Mouse (Mus musculus): Measurements from ENCODE around the gene Mymx.

Gene Mymx

DNA sequence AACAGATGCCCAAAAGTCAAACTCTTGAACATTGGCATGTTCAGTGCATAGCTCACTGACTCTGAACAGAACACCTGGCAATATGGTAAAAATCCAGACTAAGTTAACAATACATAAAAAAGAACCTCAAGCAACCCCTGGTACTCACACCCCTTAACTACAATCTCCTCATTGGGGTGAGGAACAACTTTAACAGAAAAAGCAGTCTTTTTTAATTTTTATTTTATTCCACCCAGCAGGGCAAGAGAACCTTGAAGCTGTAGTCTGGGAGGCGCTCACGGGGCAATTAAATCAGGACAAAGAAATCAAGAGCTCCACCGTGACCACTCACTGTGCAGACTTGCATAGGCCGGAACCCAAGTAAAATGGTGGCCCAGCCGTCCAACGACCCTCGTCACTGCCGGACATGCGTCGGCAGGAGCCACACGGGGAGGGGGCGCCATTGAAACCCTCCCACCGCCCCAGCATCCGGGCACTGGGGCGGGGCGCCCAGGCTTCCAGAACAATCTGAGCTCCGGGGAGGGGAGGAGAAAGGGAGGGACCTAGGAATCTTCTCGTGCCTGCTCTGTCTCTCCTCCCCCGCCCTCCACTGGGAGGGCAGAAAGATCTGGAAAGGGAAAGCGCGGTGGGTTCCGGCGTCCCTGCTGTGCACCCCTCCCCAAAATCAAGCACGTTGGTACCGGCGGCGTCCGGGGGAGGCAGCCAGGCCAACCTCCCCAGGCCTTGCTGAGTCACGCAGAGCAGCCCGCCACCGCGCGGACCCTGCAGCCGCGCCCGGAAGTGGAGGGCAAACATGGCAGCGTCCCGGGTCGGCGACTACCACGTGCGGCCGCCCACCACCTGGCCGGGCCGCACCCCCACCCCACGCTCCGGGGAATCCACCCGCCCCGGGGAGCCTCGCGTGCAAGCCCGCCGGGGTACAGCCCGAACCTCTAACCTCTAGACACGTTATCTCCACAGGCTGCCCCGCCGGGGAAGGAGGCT, 29.5 kb downstream of the Mymx start:
- WGBS, result under 1% methylated on average over 57 of the region's 57 CpGs

DNA sequence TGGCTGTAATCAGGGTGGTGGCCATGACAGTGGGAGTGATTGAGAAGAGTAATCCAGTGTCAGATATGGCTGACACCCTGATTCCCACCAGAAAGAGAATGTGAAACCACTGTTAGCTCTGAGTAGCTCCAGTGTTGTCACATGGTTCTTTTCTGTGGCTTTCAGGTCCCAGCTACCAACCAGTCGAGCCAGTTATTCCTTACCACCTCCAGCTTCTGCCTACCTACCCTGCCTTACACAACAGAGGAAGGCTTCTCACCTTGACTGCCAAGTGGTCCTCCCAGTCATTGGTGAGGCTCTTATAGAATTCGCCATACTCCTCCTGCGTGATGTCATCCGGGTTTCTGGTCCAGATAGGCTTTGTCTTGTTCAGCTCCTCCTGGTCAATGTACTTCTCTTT, 31.9 kb downstream of the Mymx start:
- 52% methylated on average over 4 of the region's 4 CpGs for WGBS

DNA sequence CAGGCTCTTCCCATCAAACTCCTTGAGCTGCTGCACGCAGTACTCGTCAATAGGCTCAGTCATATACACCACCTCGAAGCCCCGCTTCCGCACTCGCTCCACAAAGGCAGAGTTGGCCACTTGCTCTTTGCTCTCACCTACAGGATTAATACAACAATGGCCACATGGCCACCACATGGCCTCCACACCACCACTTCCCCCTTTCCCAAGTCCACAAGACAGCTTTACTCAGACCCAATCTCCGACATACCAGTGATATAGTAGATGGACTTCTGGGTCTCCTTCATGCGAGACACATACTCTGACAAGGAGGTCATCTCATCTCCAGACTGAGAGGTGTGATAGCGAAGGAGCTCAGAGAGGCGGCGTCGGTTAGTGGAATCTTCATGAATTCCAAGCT, 32.9 kb downstream of the Mymx start:
- 75% methylated on average over 12 of the region's 12 CpGs for WGBS

DNA sequence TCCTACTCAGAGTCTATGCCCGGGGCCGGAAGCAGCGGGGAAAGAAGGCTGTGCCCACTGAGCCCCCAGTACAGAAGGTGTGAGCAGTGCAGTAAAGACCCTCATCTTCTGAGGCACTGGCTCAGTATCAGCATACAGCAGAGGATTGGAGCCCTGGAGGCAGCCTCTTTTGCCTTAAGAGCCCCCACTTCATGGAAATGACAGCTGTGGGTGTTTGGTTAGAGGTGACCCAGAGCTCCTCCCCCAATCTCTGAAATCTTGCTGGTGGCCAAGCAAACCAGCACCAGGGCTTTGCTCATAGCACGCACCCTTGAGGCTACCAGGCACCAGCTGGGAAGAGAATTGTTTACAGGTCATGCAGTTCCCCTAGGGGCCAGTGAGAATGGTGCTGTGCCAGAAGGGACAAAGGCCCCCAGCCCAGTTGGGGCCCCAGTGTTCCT, 34.7 kb downstream of the Mymx start:
- 25% methylated on average over 4 of the region's 4 CpGs for WGBS

DNA sequence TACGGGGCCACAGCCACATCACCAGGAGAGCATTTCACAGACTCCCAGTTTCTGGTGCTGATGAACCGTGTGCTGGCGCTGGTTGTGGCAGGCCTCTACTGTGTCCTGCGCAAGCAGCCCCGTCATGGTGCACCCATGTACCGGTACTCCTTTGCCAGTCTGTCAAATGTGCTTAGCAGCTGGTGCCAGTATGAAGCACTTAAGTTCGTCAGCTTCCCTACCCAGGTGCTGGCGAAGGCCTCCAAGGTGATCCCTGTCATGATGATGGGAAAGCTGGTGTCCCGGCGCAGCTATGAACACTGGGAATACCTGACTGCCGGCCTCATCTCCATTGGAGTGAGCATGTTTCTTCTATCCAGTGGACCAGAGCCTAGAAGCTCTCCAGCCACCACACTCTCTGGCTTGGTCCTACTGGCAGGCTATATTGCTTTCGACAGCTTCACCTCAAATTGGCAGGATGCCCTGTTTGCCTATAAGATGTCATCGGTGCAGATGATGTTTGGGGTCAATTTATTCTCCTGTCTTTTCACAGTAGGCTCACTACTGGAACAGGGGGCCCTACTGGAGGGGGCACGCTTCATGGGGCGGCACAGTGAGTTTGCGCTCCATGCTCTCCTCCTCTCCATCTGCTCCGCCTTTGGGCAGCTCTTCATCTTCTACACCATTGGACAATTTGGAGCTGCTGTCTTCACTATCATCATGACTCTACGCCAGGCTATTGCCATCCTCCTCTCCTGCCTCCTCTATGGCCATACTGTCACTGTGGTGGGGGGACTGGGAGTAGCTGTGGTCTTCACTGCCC, 35.3 kb downstream of the Mymx start:
- WGBS, result 44% methylated on average over 18 of the region's 18 CpGs

DNA sequence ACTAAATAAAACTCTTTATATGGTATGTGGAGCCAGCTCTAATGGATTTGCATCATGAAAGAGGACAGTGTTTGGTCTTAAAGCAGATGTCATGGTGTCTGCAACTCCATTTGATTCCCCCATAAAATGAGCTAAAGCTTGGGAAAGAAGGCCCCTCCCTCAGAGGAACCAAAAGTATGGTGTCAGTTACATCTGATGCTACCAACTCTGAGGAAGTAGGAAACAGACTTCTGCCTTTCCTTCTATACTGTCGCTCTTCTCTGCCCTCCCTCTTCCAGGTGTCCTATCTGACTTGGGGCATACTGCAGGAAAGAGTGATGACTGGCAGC, 35.9 kb downstream of the Mymx start:
- 84% methylated on average over 1 of the region's 1 CpGs for WGBS

- 92% methylated on average over 11 of the region's 11 CpGs for WGBS
Measured at GRCm38 (mm10) chr17:45565103-45565502, 36.8 kb downstream of the Mymx start.

GRCm38 (mm10) chr17:45564531-45565084, 37.3 kb downstream of the Mymx start:
- 11% methylated on average over 18 of the region's 18 CpGs for WGBS

DNA sequence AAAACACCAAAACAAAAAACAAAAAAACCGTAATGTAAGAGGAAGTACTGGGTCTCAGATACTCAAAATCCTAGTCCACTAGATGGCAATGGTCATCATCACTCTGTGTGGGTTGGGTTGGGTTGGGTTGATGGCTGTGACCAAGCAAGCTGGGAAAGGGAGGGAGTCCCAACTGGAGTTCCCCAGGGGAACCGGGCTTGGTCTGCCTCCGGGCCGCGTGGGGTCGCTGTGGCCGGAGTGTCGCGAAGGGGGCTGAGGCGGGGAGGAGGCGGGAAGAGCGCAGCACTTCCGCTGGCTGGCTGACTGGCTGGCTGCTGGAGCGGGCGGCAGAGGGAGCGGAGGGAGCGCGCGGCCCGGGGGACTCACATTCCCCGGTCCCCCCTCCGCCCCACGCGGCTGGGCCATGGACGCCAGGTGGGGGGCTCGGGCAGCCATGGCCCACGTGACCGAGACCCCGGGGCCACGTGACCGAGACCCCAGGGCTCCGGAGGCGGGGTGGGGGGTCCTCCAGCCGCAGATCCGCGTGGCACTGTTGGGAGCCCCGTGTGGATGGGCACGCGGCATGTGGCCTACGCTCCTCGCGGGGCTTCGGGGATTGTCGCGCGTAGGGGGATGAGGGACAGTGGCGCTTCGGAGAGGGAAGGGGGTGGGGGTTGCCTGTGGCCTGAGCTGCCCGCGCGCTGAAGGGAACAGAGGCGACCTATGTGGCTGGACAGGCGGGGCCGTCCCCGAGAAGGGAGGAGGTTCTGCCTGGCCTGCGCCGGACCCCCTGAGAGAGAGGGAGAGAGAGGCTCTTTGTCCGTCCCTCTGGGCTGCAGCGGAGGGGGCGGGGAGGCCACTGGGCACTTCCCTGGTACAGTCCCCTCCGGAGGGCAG, 38.0 kb downstream of the Mymx start, which contains the start of gene Slc35b2:
TSS of gene Slc35b2 (plus strand) at position 220 of the 876 bp plus-strand sequence.
- WGBS, result 2% methylated on average over 59 of the region's 61 CpGs

- 77% methylated on average over 12 of the region's 12 CpGs for WGBS
Measured at GRCm38 (mm10) chr17:45563216-45563615, 38.7 kb downstream of the Mymx start.

- 95% methylated on average over 15 of the region's 15 CpGs for WGBS
Measured at GRCm38 (mm10) chr17:45559732-45560525, 42.0 kb downstream of the Mymx start.

- 63% methylated on average over 16 of the region's 16 CpGs for WGBS
Measured at GRCm38 (mm10) chr17:45557998-45558862, 43.7 kb downstream of the Mymx start.

- 79% methylated on average over 7 of the region's 7 CpGs for WGBS
Measured at GRCm38 (mm10) chr17:45557246-45557824, 44.6 kb downstream of the Mymx start.

GRCm38 (mm10) chr17:45556514-45557245, 45.2 kb downstream of the Mymx start:
- WGBS, result 77% methylated on average over 3 of the region's 3 CpGs

DNA sequence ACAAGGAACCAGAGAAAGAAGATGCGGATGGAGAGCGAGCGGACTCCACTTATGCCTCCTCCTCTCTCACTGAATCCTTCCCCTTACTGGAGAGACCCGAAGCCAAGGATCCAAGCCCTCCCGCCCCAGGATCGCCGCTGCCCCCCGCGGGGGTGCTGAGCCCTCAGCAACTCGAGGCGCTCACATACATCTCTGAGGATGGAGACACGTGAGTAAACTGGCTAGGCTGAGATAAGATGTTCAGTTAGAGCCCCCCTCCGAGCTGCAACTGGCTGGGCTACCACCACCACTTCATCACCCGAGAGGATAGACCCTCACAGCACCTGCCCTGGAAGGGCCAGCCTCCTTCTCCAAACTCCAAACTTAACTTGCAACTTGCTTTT, 45.8 kb downstream of the Mymx start:
- 4% methylated on average over 14 of the region's 14 CpGs for WGBS

DNA sequence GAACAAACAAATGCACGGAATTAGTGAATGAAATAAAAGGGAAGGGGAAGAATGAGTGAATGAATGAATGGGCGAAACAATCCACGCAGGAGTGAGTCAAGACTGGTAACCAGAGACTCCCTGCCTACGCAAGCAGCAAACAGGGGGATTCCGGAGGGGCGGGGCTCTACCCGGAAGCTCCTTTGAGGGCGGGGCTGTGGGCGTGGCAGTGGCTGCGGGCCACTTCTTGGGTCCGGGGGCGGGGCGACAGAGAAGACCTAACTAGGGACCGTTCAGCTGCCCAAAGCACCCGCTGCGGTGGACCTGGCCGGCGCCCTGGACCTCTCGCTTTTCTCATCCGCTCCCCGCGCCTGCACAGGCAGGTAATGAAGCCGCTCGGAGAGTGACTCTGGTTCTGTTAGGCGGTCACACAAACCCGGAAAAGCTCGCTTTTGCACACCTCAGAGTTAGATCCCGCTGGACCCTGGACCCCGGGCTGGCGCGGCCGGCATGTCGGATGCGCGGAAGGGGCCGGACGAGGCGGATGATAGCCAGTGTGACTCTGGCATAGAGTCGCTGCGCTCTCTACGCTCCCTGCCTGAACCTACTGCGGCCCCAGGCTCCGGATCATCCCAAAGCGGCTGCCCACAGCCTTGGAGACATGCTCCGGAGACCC, 46.3 kb downstream of the Mymx start, which contains the start of gene Nfkbie:
TSS of gene Nfkbie (plus strand) at position 252 of the 655 bp plus-strand sequence.
- WGBS, result under 1% methylated on average over 45 of the region's 45 CpGs

DNA sequence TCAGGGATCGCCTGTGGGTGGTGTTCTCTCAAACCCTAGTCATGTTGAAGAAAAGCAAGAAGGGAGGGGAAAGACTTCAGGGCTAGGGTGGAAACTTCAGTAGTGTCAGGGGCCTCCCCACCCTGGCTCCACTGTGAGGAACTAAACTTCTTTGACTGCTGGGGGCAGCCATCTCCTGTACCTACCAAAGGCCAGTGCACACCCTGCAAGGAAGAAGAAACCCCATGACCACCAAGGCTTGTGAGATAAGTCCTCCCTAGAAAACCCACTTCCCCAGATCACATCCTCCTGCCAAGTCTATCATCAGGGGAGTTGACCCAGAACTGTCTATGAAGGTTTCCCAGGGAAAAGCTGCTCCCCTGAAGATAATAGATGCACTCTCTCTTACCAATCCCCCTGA, 47.5 kb downstream of the Mymx start:
- WGBS, result 59% methylated on average over 1 of the region's 1 CpGs

- 72% methylated on average over 3 of the region's 3 CpGs for WGBS
Measured at GRCm38 (mm10) chr17:45553065-45553464, 48.8 kb downstream of the Mymx start.

All from cerebral cortex, adult 2 months (tissue).